In the genomic region with DNA sequence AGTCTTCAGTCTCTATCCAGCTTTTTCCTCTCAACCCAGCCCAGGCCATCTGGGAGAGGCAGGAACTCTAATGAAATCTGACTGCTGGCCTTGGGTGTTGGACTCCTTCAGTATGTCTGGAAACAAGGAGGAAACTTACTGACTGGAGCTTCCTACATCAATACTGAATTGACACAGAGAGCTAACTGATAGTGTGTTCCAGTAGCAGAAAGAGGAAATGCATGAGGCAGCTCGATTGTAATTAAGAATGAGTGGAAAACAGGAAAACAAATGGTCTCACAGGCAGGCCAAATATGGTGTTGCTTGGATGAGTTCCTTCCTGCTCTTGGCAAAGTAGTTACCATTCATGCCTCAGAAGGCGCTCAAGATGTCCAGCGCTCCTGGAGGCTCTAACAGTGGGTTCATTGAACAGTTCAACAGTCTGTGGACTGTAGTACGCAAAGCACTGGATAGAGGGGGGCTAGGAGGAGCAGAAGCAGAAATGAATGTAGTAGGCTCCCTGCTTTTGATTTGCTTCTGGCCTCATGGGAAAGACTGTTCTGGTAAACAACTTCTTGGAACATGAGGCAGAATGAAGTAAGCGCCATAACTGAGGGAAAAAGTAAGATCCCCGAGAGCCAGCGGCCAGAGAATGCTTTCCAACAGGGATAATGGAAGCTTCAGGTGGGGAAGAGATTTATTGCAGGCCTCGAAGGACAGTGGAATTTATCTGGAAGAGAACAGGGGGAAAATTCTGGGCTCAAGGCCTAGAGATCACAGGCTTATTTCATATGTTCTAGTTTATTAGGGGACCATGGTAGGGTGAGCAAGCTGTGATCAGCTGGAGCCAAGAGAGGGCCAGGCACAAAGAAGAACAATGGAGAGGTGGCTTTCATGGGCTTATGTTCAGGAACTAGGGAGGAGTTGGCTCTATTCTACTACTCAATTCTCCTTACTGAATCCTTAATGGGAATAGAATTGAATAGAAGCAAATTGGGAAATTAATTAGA, we compare ENCODE assay signal across 9 mouse cellular contexts.
DNase-seq lines count a peak whose midpoint lies in the region; ATAC-seq lines count a peak whose summit lies in the region.
"Had no signal": no experiment of that assay in that cellular context is flagged by ENCODE, and none has a peak within 500 bp of the region (broad histone marks: within the 10 kb centered on the region; RNA-seq: fewer than 3 reads in every experiment).

No protein-coding gene starts in this region.

- 68% methylated on average over 8 of the region's 8 CpGs for whole genome bisulfite sequencing in stomach, embryonic 14.5 days

- peak; percentile 85 for ATAC-seq in frontal cortex, adult (ENCODE audit: low TSS enrichment)
- ATAC-seq in stomach, embryonic 14.5 days (ENCODE audit: insufficient number of reproducible peaks, insufficient read depth, low FRiP score, low read depth), result peak; percentile 59; the same call in 1 of the 2 replicates

- no peaks in the 10 kb centered on the region for H3K27me3 ChIP-seq in stomach, embryonic 14.5 days (ENCODE audit: control insufficient read depth, insufficient read depth, low read length)

- peaks cover 7% of the 10 kb centered on the region; the same call in 1 of the 2 replicates for H3K4me1 ChIP-seq in stomach, embryonic 14.5 days (ENCODE audit: control insufficient read depth, insufficient read depth, low read length)

- H3K4me3 ChIP-seq in stomach, embryonic 14.5 days (ENCODE audit: low read depth, low read length), result no peak overlapping the region
- H3K4me3 ChIP-seq: erythroblast, embryonic 14.5 days had no signal

- H3K9me3 ChIP-seq in stomach, embryonic 14.5 days (ENCODE audit: control insufficient read depth, low read depth, low read length), result no peaks in the 10 kb centered on the region

- no peak for DNase-seq in frontal cortex, postnatal 25 days (ENCODE audit: low spot score in 2 of 2)
- peak; percentile 44 for DNase-seq in adipocyte (ENCODE audit: low spot score)
- DNase-seq in heart, adult 9 months (ENCODE audit: low spot score in 2 of 2), result peak; percentile 70 to 76
- peak; percentile 50 to 57 for DNase-seq in layer of hippocampus, adult 8-10 months (ENCODE audit: low spot score in 2 of 2)
- no peak for DNase-seq in urinary bladder, postnatal 36 days (ENCODE audit: low spot score in 2 of 2)
- no peak for DNase-seq in urinary bladder, postnatal 14 days (ENCODE audit: low spot score)

- no peak overlapping the region for H3K4me2 ChIP-seq in stomach, embryonic 14.5 days (replicated peaks; ENCODE audit: low read depth, low read length)

- no peaks in the 10 kb centered on the region for H3K36me3 ChIP-seq in stomach, embryonic 14.5 days (ENCODE audit: control insufficient read depth, insufficient read depth, low read length)

- H3K9ac ChIP-seq in stomach, embryonic 14.5 days (replicated peaks; ENCODE audit: low read depth, low read length), result no peak overlapping the region

- peak overlapping the region; percentile 59; the same call in 1 of the 2 replicates for H3K27ac ChIP-seq in stomach, embryonic 14.5 days (ENCODE audit: low read length)

Comparison
In these comparisons a context has a peak if more than half of its experiments do, and no peak if none do; other contexts are left out.
1. DNase-seq: peak in adipocyte (single experiment), heart, adult 9 months (2 of 2) and layer of hippocampus, adult 8-10 months (2 of 2); none in frontal cortex, postnatal 25 days (0 of 2), urinary bladder, postnatal 36 days (0 of 2) and urinary bladder, postnatal 14 days (single experiment).